Mouse (Mus musculus): ENCODE measurements around the gene Cdc42bpb.

DNA sequence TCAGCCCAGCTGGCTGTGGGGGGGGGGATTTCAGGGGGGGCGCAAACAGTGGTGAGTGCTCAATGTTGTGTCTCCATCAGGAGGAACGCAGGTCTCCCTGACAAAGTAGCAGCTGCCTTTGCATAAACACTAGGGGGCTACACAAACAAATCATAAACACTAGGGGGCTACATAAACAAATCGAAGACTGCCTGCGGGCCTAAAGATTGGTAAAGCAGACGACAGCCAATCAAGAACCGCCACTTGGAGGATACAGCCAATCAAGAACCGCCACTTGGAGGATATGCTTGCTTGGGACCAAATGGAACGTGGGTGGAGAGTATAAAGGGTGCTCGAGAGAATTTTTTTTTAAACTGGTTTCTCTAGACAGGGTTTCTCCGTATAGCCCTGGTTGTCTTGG, 27.4 kb upstream of the Cdc42bpb start:
- TF ChIP-seq USF1 (IDR thresholded peaks at IDR 0.05; ENCODE audit: low read depth, low read length) (no peak), POLR2A (IDR thresholded peaks at IDR 0.05; ENCODE audit: low read depth, low read length) (no peak), KAT2A (IDR thresholded peaks at IDR 0.05; ENCODE audit: insufficient replicate concordance, low read length) (no peak)
